Mouse (Mus musculus) heart, adult 8-10 months (tissue): Measurements from ENCODE around the gene Crybb1. TPM values are rescaled to one million over a fixed set of nuclear protein-coding genes. Genes with fewer than 3 reads are reported as not detected.
A peak's percentile ranks its signal among the peaks of the same experiment; 100 is the strongest.

ENCODE experiments used
- DNase-seq: peaks from one replicate; pipeline ENCODE4 v3.0.0; 2022; ENCODE audit warnings: low spot score
- total RNA-seq, 4 experiments: library from RNA; stranded (reverse); gene quantifications; 2 replicates each; pipeline ENCODE4 v1.2.4; 2022

Gene Crybb1
- total RNA-seq, 4 experiments from 2014 or later: 2.0 to 3.4 (median 2.7) TPM

DNA sequence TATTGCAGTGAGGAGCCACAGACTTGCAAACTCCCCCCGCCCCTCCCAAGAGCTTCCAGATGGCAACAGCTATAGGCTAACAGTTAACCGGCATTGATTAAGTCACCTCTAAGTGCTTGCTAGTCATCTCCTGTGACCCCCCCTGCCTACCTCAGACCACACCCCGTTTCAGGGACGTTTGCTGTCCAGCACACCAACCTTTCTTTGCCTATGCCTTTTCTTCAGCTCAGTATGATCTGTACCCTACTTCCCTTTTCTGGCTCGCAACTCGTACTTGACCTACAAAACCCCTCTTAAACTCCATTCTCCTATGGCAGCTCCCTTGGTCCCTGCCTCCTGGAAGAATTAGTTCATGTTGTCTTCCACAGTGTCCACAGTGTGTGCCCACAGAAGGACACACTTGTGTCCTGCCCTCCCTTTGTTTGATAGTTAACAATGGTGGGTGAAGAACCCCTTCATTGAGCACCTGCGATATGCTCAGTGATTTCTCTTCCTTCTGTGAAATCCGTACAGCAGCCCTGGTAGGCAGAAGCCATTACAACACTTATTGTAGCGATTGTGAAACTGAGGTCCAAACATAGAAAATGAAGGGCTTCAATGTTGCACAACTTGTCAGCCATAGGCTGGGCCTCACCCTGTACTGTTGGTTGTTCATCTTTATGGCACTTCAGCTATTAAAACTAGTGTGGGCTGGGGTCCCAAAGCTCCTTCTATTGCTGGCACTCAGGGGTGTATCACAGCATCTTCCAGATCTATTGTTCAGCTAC lies 10.6 kb downstream of the Crybb1 start:
- DNase-seq: no peak

DNA sequence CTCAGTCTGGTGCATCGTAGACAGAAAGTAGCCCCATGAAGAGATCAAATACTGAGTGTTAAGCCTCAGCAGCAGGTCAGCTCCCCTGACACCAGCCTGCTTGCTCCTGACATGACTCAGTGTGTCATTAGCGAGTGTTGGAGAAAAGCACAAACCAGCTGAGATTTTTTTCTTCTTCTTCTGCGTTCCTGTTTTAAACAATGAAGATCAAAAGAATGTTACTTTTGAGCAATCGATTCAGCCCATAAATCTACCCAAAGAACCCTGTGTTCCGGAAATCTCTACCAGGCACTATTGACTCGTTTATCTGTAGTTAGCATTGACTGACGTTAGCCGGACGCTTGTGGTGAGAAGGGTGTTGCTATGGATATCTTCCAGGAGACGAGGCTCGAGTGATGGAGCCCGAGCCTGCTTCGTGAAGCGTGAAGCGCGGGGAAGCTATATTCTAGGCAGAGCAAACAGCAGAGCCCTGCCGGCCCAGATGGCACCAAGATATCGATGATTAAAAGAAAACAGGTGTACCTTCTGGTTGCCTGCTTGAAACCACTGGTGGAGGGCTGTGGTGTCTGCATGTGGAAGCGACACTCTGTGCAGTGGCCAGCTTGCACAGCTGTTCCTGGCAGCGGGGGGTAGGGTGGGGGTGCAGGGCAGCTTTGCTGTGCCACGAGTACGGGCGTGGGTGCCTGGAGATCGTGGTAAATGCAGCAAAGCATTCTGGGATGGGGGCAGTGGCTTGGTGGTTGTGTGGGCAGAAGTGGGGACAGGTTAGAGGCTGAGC lies 15.3 kb downstream of the Crybb1 start:
- DNase-seq: no peak

DNA sequence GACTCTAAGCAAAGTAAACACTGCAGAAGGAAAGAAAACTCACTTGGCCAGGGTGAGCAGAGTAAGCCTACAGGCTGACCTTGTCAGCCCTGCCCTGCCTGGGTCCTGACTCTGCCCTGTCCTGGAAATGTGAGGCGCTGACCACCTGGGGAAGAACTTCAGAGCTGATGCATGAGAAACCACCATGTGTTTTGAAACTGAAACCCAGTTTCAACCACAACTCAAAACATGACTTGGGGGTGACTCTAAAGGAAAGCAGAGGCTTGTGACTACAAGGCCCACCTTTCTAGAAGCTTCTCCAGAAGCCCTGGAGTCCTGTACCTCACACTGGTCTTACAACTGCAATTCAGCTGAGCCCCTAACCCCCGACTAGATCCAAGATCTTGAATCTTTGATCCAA lies 17.3 kb downstream of the Crybb1 start:
- no peak for DNase-seq

DNA sequence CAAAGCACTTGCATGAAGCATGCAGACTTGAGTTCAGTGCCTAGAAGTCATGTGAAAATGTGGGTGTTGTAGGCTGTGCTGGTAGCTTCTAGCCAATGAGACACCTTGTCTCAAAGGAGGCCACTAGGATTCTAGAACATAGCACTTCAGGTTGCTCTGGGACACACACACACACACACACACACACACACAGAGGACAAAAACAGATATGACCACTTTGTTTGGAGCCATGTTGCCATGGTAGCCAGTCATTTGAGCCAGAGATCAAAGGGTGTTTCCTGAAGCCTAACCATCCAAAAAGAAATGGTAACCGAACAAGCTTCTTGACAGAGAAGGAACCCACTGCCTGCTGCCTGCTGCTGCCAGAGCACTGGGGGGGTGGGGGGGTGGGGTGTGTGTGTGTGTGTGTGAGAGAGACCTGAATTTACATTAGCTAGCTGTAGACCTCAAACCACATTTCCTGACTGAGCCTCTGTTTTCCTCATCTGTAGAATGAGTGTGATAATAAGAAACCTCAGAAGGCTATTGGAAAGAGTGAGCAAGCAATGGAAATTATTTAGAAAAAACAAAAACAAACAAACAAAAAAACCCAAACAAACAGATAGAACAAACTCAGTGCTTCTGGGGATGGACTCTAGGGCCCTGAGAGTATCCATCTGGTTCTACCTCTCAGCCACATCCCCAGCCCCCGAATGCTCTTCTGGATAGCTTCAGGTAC lies 18.3 kb downstream of the Crybb1 start:
- DNase-seq: no peak

DNA sequence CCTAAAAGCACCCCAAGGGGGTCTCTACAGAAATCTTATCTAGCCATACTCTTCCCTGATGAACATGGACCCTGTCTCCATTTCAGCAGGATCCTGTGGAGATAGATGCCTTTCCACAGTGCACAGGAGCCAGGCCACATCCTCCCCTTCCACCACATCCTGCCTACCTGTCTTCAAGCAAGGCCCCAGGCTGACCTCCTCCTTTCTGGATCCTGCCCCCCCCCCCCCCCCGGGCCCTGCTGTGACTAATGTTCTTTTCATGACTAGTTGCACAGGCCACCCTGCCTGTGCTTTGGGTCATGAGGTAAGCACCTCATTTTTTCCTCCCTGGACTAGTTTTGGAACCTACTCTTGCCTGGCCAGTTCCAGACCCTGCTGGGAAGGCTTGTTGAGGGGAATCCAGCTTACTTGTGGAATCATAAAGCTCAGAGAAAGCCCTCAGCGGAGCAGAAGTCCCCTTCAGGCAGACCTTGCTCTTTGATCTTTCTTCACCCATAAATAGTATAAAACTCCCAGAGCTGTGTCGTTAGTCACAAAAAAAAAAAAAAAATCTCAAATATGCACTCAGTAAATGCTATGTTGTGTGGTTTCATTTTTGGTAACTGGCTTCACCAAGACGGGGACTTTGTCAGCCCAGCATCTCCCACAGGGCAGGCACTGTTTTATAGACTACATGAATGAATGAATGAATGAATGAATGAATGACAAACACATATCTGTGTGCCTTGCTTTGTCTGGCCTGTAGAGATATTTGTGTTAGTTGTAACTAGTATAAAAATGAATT lies 19.6 kb downstream of the Crybb1 start:
- no peak for DNase-seq

DNA sequence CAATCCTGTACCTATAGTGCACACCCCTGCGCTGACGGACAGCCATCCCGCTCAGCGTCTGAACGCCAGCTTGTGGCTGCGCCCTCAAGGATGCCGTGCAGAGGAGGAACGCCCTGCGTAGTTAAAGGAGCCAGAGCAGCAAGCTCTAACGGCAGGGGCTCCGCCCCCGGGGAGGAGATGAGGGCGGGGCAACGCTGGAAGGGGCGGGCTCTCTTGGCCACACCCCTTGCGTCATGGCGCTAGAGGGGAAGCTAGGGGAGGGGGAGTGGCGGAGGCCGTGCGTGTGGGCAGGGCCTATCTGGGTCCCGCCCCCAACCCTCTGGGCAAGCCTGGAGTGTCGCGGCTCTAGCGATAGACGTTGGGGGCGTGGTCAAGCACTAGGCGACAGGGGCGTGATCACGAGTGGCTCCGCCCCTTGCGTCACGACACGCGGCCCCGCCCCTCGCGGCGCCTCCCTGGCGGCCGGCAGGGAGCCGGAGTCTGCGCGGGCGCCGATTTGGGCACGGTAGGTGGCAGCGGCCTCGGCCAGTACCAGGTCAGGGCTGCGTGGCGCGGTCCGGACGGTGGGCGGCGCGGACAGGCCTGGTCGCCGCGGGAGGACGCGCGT lies 20.8 kb downstream of the Crybb1 start, which contains the start of gene Tpst2:
Gene Tpst2, plus strand, starts transcription at position 425 of the 607 bp plus-strand sequence.
- peak; percentile 99 for DNase-seq

DNA sequence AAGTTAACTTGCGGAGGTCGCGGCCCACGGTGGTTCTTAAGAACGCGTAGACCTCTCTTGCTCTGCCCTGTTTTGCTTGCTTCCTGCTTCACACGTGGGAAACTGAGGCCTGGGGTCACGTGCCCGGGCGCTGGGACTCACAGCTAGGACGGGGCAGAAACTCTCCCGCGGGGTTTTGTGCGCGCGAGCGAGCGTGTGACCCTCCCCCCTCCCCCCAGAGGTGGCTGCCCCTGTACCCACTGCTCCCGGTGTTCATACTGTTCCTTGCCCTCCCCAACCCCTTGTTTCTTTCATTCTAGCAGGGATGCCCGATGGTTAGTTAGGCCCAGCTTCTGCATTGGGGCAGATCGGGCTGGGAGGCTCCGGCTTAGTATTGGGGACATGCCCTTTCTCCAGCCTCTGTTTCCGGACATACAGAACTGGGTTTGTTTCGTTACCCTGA lies 21.3 kb downstream of the Crybb1 start:
- DNase-seq: no peak

DNA sequence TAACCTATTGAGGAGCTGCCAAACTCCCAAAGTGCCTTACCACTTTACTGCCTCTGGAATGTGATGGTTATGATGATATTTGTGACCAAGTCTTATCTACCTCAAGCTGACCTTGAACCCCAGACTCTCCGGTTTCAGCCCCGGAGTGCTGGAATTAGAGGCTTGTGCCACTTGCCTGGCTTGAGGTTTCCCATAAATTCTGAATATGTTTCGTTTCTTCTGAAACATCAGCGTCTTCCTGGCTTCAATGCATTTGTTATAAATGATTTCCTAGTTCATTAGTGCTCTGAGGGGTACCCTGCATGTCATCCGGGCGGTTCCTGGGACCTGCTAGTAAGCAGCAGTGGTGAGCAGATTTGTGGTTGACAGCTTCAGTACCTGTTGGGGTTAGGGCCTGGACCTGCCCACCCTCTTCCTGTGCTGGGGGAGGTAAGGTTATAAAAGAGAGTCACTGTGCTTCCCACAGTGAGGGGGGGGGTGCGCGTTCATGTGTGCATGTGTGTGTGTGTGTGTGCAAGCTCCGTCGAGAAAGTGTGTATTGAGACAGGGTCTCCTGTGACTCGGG lies 22.4 kb downstream of the Crybb1 start:
- DNase-seq: no peak

DNA sequence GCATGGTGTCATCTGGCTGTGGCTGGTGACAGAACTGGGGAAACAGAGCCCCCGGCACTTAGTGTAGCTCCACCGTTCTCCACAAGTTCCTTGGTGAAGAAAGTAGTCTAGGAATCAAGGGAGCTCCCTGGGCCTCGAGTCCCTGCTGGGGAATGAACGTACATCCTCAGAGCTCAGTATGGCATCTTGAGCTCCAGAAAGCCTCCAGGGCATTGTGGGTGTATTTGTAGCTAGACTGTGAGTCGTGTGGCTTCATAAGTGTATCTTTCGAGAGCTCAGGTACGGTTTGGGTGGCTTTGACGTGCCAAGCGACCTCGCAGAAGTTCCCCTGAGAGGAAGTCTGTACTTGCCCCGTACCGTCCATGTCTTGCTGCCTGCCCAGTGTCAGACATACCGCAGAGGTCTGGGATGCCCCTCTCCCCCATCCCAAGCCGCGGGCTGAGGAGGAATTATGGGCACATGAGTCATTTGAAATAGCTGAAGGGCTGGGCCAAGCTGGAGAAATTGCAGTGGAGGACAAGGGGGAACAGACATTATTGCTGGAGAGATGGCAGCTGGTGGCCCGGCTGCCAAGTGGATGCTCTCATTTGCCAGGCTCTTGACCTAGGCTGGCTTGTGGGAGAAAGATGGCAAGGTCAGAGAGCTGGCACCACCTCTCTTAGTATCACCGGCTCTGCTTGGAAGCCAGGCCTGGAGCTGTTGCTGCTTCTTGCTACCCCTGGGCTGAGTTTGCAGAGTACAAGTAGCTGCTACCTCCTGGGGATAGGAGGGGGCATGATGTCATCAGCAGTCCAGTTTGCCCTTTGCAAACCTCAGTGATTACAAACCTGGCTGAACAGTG lies 23.8 kb downstream of the Crybb1 start:
- DNase-seq: peak; percentile 52

DNA sequence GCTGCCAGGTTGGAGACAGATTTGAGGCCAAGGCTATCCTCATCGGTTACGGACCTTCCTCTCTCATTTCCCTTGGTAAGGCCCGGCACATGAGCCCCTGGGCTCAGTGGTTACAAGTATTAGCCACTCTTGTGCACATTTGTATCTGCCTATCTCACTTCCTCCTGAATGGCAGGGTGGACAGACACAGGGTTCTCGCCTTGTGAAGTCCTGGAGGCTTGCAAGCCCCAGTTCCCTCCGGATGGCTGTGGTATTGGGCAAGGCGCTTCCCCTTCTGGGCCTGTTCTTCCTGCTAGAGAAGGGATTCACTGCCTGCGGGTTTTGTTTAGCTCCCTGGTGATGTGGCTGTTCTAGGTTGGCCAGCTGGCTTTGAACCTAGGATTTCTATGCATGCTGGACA lies 24.5 kb downstream of the Crybb1 start:
- peak; percentile 58 for DNase-seq

DNA sequence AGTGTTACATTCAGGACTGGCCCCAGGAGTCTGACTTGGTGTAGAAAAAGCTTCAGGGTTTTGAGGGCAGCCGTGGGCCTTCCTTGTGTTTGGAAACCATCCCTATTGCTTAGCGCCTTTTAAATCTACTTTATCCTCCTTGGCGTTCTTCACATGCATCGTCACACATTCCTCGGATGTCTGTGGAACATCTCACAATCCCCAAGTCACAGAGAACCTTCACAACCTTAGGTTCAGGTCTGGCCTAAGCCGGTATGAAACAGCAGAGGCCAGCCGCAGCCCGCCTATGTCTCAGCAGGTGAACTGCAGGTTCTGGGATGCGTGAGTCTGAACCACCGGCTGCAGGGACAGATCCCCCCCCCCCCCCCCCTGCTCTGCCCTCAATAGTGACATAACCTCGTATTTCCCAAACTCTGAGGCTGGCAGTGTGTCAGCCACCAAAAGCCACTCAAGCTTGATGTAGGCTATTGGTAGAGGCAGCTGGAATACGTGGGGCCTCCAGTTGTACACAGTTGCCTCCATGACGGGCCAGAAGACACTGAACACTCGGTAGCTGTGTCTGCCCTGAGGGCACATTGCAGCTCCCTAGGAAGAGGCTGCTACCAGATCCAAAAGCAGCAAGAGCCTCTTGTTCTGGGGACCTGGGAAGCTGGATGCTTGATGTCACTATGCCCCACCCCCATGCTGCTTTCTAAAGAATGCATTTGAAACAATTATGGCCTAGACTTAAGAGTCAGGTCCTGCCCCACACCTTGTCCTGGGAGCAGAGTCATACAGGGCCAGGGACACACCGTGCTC lies 25.4 kb downstream of the Crybb1 start:
- no peak for DNase-seq

DNA sequence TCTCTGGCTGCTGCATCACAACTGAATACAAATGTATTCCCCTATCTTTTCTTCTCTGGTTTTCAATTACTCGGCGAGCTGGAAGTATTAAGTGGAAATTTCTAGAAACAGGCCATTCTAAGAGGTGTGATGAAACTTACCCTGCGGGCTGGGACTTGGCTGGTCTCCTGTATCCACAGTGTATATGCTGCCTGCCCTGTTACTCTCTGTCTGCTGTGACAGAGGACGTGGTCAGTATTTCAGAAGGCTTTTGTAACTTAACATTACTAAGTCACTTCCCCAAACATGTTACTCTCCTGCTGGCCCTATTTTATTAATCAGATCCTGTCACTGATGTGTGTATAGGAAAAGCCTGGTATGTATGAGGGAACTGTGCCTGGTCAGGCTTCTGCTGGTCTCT lies 26.1 kb downstream of the Crybb1 start:
- no peak for DNase-seq

DNA sequence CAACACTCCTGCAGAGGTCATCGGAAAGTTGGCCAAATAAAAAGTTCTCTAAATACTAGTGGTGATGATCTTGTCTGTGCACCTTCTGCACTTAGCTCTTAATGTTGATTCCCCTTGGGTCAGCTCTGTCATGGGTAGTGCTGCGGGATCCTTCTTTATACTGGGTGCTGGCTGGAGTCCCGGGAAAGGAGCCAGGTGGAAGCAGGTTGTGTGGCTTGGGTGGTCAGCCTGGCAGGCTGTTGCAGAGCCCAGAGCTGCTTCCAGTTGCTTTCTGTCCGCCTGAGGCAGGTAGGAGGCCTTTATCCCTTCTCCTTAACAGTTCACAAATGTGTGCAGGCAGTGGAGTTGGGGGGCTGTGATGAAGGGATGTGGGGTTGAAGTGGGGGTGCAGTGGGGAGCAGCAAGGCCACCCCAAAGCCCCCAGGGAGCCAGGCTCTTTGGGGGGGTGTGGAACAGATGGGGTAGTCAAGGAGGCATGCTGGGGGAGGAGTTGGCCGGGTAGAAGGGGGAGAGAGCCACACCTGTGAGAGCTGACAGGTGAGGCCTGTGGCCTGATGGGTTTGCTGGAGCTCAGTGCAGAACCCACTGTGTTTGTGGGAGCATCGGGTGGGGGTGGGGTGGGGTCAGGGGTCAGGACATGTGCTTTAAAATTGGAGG lies 26.6 kb downstream of the Crybb1 start:
- DNase-seq: no peak

DNA sequence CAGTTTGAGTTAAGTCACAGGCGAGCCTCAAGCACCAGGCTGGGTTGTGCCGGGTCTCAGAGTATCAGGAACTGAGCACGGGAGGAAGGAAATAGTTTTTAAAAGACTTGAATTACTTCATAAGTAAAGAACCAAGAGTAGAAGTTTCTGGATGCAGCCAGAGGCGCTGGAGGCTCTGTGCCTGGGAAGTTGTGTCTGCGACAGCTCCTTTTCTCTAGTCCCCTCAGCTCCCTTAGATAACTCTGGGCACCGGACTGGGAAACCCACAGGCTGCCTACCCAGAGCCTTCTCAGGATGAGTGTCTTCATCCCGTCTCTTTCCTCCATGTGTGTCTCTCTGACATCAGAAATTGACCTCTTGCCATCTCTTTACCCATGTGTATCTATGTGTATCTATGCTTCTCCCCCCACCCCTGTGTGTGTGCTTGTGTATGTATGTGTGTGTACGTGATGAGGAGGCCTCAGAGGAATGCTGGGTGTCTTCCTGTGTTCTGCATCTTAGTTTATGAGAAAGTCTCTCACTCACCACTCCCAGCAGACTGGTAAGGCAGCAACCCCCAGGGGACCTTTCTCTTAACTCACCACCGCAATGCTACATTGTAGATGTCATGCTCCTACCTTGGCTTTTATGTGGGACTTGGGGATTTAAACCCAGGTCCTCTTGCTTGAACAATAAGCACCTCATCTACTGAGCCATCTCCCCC lies 27.3 kb downstream of the Crybb1 start:
- peak; percentile 57 for DNase-seq

DNA sequence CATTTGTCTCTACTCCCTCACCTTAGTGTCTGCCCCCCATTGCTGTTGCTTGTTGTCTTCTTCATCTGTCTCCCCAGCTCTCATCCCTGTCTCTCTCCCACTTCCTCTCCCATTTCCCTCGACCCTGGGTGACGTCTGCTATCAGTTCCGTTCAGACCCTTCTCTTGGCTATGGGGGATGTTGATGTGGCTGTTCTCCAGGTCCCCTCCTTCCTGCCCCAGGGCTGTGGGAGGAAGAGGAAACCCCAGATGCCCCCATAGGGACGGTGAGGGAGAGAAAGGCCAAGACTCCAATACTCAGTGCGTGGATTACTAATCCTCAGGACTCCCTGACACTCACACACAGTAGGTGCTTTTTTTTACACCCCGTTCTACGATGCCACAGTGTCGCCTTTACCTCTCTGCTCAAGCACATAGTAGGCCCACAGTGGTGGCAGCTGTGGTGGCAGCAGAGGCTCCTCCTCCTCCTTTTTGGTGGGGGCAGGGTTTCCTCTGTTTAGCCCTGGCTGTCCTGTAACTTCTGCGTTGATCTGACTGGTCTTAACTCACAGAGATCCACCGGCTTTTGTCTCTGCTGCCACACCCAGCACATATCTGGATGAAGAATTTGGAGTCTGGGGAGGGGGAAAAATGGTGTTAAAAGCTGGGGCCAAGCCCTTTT lies 28.1 kb downstream of the Crybb1 start:
- peak; percentile 80 for DNase-seq

DNA sequence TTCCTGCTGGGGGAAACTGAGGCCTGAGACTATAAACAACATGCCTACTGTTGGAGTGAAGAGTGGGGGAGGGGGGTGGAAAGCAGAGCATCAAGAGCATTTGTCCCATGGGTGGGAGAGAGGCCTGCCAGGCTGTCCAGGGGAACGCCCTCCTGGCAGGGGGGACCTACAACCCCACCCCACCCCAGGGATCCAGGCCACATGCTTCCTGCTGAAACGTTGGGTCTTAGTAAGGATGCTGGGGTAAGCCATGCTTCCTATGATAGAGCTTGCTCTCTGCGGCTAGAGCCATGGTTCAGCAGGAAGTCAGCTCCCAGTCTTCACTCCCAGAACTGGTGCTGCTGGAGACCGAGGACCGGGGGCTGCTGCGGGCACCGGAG lies 28.6 kb downstream of the Crybb1 start:
- DNase-seq: no peak

DNA sequence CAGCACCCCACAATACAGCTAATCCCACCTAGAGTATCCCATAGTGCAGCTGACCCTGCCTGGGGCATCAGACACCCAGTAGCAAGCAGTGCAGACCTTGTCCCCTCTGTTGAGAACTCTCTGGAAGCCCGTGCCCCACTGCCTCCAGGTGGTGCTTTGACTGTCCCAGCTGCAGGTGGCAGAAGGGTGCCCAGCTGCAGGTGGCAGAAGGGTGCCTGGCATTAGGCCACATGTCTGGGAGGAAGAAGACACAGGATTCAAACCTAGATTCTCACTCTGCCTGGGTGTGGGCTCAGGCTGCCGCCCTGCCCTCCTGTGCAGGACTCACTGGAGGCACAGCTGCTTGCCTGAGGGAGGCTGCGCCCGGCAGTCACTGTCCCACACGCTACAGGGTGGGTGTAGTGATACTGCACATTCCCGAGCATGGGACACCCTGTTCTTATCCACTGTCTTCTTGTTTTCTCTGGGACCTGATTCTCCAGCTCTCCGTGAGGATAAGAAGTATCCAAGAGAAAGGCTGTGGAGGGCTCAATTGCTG lies 30.0 kb downstream of the Crybb1 start:
- no peak for DNase-seq
